In genomic region chr11:67112851-67113202, GRCm38 (mm10) we compare ENCODE assay signal across 8 mouse cellular contexts. TPM values are rescaled to one million over a fixed set of nuclear protein-coding genes. Genes with fewer than 3 reads are reported as not detected.
A peak's percentile ranks its signal among the peaks of the same experiment; 100 is the strongest.
DNase-seq lines count a peak whose midpoint lies in the region; ATAC-seq lines count a peak whose summit lies in the region.

No protein-coding gene starts in this region.

- peak; percentile 78 for DNase-seq in hindbrain, embryonic 10.5 days (ENCODE audit: low spot score)
- DNase-seq in adrenal gland, postnatal 14 days, result peak; percentile 79
- DNase-seq in embryonic facial prominence, embryonic 10.5 days (ENCODE audit: low spot score), result peak; percentile 78
- DNase-seq in limb, embryonic 10.5 days (ENCODE audit: low spot score), result peak; percentile 83
- DNase-seq in testis, postnatal 14 days (ENCODE audit: low spot score), result peak; percentile 47

- 45% methylated on average over 11 of the region's 11 CpGs for WGBS in hindbrain, embryonic 10.5 days
- WGBS in hindbrain, embryonic 16.5 days, result 40% methylated on average over 11 of the region's 11 CpGs
- WGBS in embryonic facial prominence, embryonic 10.5 days, result 40% methylated on average over 11 of the region's 11 CpGs
- 41% methylated on average over 11 of the region's 11 CpGs for WGBS in hindbrain, embryonic 15.5 days
- 43% methylated on average over 11 of the region's 11 CpGs for WGBS in limb, embryonic 10.5 days

- no peaks in the 10 kb centered on the region for H3K9me3 ChIP-seq in hindbrain, embryonic 10.5 days
- H3K9me3 ChIP-seq in hindbrain, embryonic 16.5 days (ENCODE audit: control insufficient read depth, low read length), result no peaks in the 10 kb centered on the region
- H3K9me3 ChIP-seq in embryonic facial prominence, embryonic 10.5 days, result no peaks in the 10 kb centered on the region
- H3K9me3 ChIP-seq in hindbrain, embryonic 15.5 days, result no peaks in the 10 kb centered on the region
- H3K9me3 ChIP-seq in limb, embryonic 10.5 days (replicated peaks), result no peaks in the 10 kb centered on the region

- no peak overlapping the region for H3K4me3 ChIP-seq in hindbrain, embryonic 10.5 days
- no peak overlapping the region for H3K4me3 ChIP-seq in hindbrain, embryonic 16.5 days (ENCODE audit: low read length)
- no peak overlapping the region for H3K4me3 ChIP-seq in embryonic facial prominence, embryonic 10.5 days
- H3K4me3 ChIP-seq in hindbrain, embryonic 15.5 days, result no peak overlapping the region
- no peak overlapping the region for H3K4me3 ChIP-seq in limb, embryonic 10.5 days

- H3K9ac ChIP-seq in hindbrain, embryonic 16.5 days (ENCODE audit: low read depth, low read length), result no peak overlapping the region
- H3K9ac ChIP-seq in hindbrain, embryonic 15.5 days, result no peak overlapping the region

- H3K4me1 ChIP-seq in hindbrain, embryonic 10.5 days (replicated peaks), result peaks cover 8% of the 10 kb centered on the region
- no peaks in the 10 kb centered on the region for H3K4me1 ChIP-seq in hindbrain, embryonic 16.5 days (ENCODE audit: control insufficient read depth, insufficient read depth, low read depth, low read length)
- H3K4me1 ChIP-seq in embryonic facial prominence, embryonic 10.5 days, result peaks cover 6% of the 10 kb centered on the region; the same call in 1 of the 2 replicates
- H3K4me1 ChIP-seq in hindbrain, embryonic 15.5 days (replicated peaks), result 0 out of 2 replicates have a peak, but pooled peaks cover 3% of the 10 kb centered on the region
- H3K4me1 ChIP-seq in limb, embryonic 10.5 days, result 0 out of 2 replicates have a peak, but pooled peaks cover 3% of the 10 kb centered on the region

- no peak overlapping the region for H3K27ac ChIP-seq in hindbrain, embryonic 10.5 days
- no peak overlapping the region for H3K27ac ChIP-seq in hindbrain, embryonic 16.5 days (ENCODE audit: low read depth, low read length)
- H3K27ac ChIP-seq in embryonic facial prominence, embryonic 10.5 days (replicated peaks), result no peak overlapping the region
- no peak overlapping the region for H3K27ac ChIP-seq in hindbrain, embryonic 15.5 days (replicated peaks)
- H3K27ac ChIP-seq in limb, embryonic 10.5 days, result no peak overlapping the region

- peaks cover 5% of the 10 kb centered on the region; the same call in 1 of the 2 replicates for H3K27me3 ChIP-seq in hindbrain, embryonic 10.5 days (ENCODE audit: insufficient read depth, poor library complexity, severe bottlenecking)
- no peaks in the 10 kb centered on the region for H3K27me3 ChIP-seq in hindbrain, embryonic 16.5 days (replicated peaks; ENCODE audit: control insufficient read depth, insufficient read depth, low read length)
- no peaks in the 10 kb centered on the region; the same call in 1 of the 2 replicates for H3K27me3 ChIP-seq in embryonic facial prominence, embryonic 10.5 days (replicated peaks; ENCODE audit: low read depth, poor library complexity, severe bottlenecking)
- H3K27me3 ChIP-seq in hindbrain, embryonic 15.5 days, result no peaks in the 10 kb centered on the region
- no peaks in the 10 kb centered on the region for H3K27me3 ChIP-seq in limb, embryonic 10.5 days (ENCODE audit: low read depth, poor library complexity, severe bottlenecking)

- no peak for ATAC-seq in hindbrain, embryonic 16.5 days
- peak; percentile 42; the same call in 1 of the 2 replicates for ATAC-seq in hindbrain, embryonic 15.5 days (ENCODE audit: low FRiP score, low read depth)
- ATAC-seq in monocyte, adult 5-6 weeks (replicated peaks; ENCODE audit: insufficient number of reproducible peaks, low FRiP score, low TSS enrichment, poor library complexity, severe bottlenecking), result peak; percentile 71

- no peak overlapping the region for H3K4me2 ChIP-seq in hindbrain, embryonic 16.5 days (ENCODE audit: low read length)
- no peak overlapping the region for H3K4me2 ChIP-seq in hindbrain, embryonic 15.5 days

- no peaks in the 10 kb centered on the region for H3K36me3 ChIP-seq in hindbrain, embryonic 10.5 days
- H3K36me3 ChIP-seq in hindbrain, embryonic 16.5 days (ENCODE audit: control insufficient read depth, insufficient read depth, low read length), result no peaks in the 10 kb centered on the region
- H3K36me3 ChIP-seq in embryonic facial prominence, embryonic 10.5 days (replicated peaks), result no peaks in the 10 kb centered on the region
- H3K36me3 ChIP-seq in hindbrain, embryonic 15.5 days, result no peaks in the 10 kb centered on the region
- H3K36me3 ChIP-seq in limb, embryonic 10.5 days, result no peaks in the 10 kb centered on the region

RNA-seq across cellular contexts. Expression of gene Myh3, which starts 34.7 kb away (rescaled TPM):
- polyA plus RNA-seq in hindbrain, embryonic 10.5 days (2016; fragmentation: Nextera tagmentation; extraction: Ambion mirVana), result 0.49 and 0.69 TPM in 2 replicates
- 0.29 and 11.0 TPM in 2 replicates for polyA plus RNA-seq in hindbrain, embryonic 16.5 days (2015; fragmentation: Nextera tagmentation; extraction: Ambion mirVana)
- 0.07 TPM in 1 of 2 replicates, not detected in the other for total RNA-seq in adrenal gland, postnatal 14 days (2021)
- polyA plus RNA-seq in embryonic facial prominence, embryonic 10.5 days (2016; fragmentation: Nextera tagmentation; extraction: Ambion mirVana), result 0.21 and 0.30 TPM in 2 replicates
- 0.39 and 0.59 TPM in 2 replicates for polyA plus RNA-seq in hindbrain, embryonic 15.5 days (2015; fragmentation: Nextera tagmentation; extraction: Ambion mirVana)
- polyA plus RNA-seq in limb, embryonic 10.5 days (2016; fragmentation: Nextera tagmentation; extraction: Ambion mirVana), result 0.24 and 0.78 TPM in 2 replicates
- not detected in 3 replicates for total RNA-seq in monocyte, adult 5-6 weeks (2017)

RNA-seq across cellular contexts. Expression of gene Myh2, which starts 58.0 kb away (rescaled TPM):
- 0.02 TPM in 1 of 2 replicates, not detected in the other for polyA plus RNA-seq in hindbrain, embryonic 10.5 days (2016; fragmentation: Nextera tagmentation; extraction: Ambion mirVana)
- 0.15 and 0.21 TPM in 2 replicates for polyA plus RNA-seq in hindbrain, embryonic 16.5 days (2015; fragmentation: Nextera tagmentation; extraction: Ambion mirVana)
- 0.08 TPM in 1 of 2 replicates, not detected in the other for total RNA-seq in adrenal gland, postnatal 14 days (2021)
- 0.04 TPM in 1 of 2 replicates, not detected in the other for polyA plus RNA-seq in embryonic facial prominence, embryonic 10.5 days (2016; fragmentation: Nextera tagmentation; extraction: Ambion mirVana)
- 0.17 and 0.29 TPM in 2 replicates for polyA plus RNA-seq in hindbrain, embryonic 15.5 days (2015; fragmentation: Nextera tagmentation; extraction: Ambion mirVana)
- polyA plus RNA-seq in limb, embryonic 10.5 days (2016; fragmentation: Nextera tagmentation; extraction: Ambion mirVana), result not detected in 2 replicates
- total RNA-seq in monocyte, adult 5-6 weeks (2017), result not detected in 3 replicates
